Mouse (Mus musculus): ENCODE measurements around the gene Eomes.

The Eomes gene

GRCm38 (mm10) chr9:118488138-118488895 is 10.3 kb downstream of the Eomes start:
- DNase-seq, result peak; percentile 74

GRCm38 (mm10) chr9:118488896-118489578 is 11.0 kb downstream of the Eomes start:
- DNase-seq, result no peak

GRCm38 (mm10) chr9:118489579-118490019 is 11.6 kb downstream of the Eomes start:
- peak; percentile 69 for DNase-seq

- DNase-seq, result no peak
Measured at GRCm38 (mm10) chr9:118491195-118491594, 13.2 kb downstream of the Eomes start.

- DNase-seq, result no peak
Measured at GRCm38 (mm10) chr9:118492932-118493698, 15.1 kb downstream of the Eomes start.

GRCm38 (mm10) chr9:118494106-118494505 is 16.1 kb downstream of the Eomes start:
- DNase-seq, result no peak

- no peak for DNase-seq
Measured at GRCm38 (mm10) chr9:118495933-118496332, 17.9 kb downstream of the Eomes start.

- DNase-seq, result no peak
Measured at GRCm38 (mm10) chr9:118496952-118497351, 18.9 kb downstream of the Eomes start.

- DNase-seq, result no peak
Measured at GRCm38 (mm10) chr9:118498061-118498460, 20.0 kb downstream of the Eomes start.

GRCm38 (mm10) chr9:118500963-118501362 is 23.0 kb downstream of the Eomes start:
- DNase-seq, result no peak

GRCm38 (mm10) chr9:118504656-118505055 is 26.6 kb downstream of the Eomes start:
- peak; percentile 86 for DNase-seq

GRCm38 (mm10) chr9:118506020-118506403 is 28.0 kb downstream of the Eomes start, which contains the start of gene Golga4:
Golga4 (plus strand) TSS chr9:118506267.
- peak; percentile 89 for DNase-seq

- DNase-seq, result peak; percentile 57
Measured at GRCm38 (mm10) chr9:118506404-118507231, 28.6 kb downstream of the Eomes start.

- DNase-seq, result peak; percentile 89
Measured at GRCm38 (mm10) chr9:118507552-118507951, 29.5 kb downstream of the Eomes start.

GRCm38 (mm10) chr9:118508601-118509000 is 30.6 kb downstream of the Eomes start:
- no peak for DNase-seq

- peak; percentile 63 for DNase-seq
Measured at GRCm38 (mm10) chr9:118510941-118511690, 33.1 kb downstream of the Eomes start.

- peak; percentile 32 for DNase-seq
Measured at GRCm38 (mm10) chr9:118512681-118513233, 34.7 kb downstream of the Eomes start.

- DNase-seq, result no peak
Measured at GRCm38 (mm10) chr9:118515476-118515875, 37.5 kb downstream of the Eomes start.

GRCm38 (mm10) chr9:118516162-118516561 is 38.1 kb downstream of the Eomes start:
- no peak for DNase-seq

GRCm38 (mm10) chr9:118517619-118518018 is 39.6 kb downstream of the Eomes start:
- DNase-seq, result no peak

GRCm38 (mm10) chr9:118519101-118519500 is 41.1 kb downstream of the Eomes start:
- no peak for DNase-seq
